Mouse (Mus musculus) skeletal muscle tissue, postnatal 0 days (tissue): ENCODE measurements around the gene Lce1c. TPM values are rescaled to one million over a fixed set of nuclear protein-coding genes. Genes with fewer than 3 reads are reported as not detected.

ENCODE experiments used
- polyA plus RNA-seq: library from polyadenylated mRNA; unstranded; fragments of >200 nt; fragmentation: Nextera tagmentation; extraction: Ambion mirVana; gene quantifications from 2 replicates; pipeline ENCODE4 v1.2.1, GENCODE M21; 2015

The Lce1c gene
- polyA plus RNA-seq = 19.1 TPM in 1 of 2 replicates, not detected in the other

GRCm38 (mm10) chr3:92678947-92679346, at the start of gene Lce1c:
Gene Lce1c, plus strand, starts transcription at chr3:92679247.

GRCm38 (mm10) chr3:92648207-92648606, 30.8 kb upstream of the Lce1c start, which contains the start of gene Lce1a1:
Gene Lce1a1, minus strand, starts transcription at chr3:92648307.

GRCm38 (mm10) chr3:92656826-92657225, 22.2 kb upstream of the Lce1c start, which contains the start of gene Lce1b:
Gene Lce1b, minus strand, starts transcription at chr3:92656926.

GRCm38 (mm10) chr3:92670215-92670614, 8.8 kb upstream of the Lce1c start, which contains the start of gene Lce1a2:
Gene Lce1a2, minus strand, starts transcription at chr3:92670315.

GRCm38 (mm10) chr3:92687110-92687509, 8.1 kb downstream of the Lce1c start, which contains the start of gene Lce1d:
Gene Lce1d, minus strand, starts transcription at chr3:92687210.

GRCm38 (mm10) chr3:92708974-92709373, 29.9 kb downstream of the Lce1c start, which contains the start of gene Lce1e:
Gene Lce1e, minus strand, starts transcription at chr3:92709074.

GRCm38 (mm10) chr3:92720250-92720649, 41.2 kb downstream of the Lce1c start, which contains the start of gene Lce1f:
Gene Lce1f, minus strand, starts transcription at chr3:92720350.

Other genes with a start within 250 kb of the Lce1c start
- 8.4 and 11.3 TPM in 2 replicates for gene Gm9774, start 249.8 kb upstream of the Lce1c start, polyA plus RNA-seq
- gene Sprr2k, start 246.7 kb upstream of the Lce1c start, polyA plus RNA-seq = not detected in 2 replicates
- gene Sprr1b, start 240.5 kb upstream of the Lce1c start, polyA plus RNA-seq = 2.6 TPM in 1 of 2 replicates, not detected in the other
- gene Sprr3, start 220.5 kb upstream of the Lce1c start, polyA plus RNA-seq = not detected in 2 replicates
- gene Sprr1a, start 193.4 kb upstream of the Lce1c start, polyA plus RNA-seq = not detected in 2 replicates
- gene Sprr4, start 178.8 kb upstream of the Lce1c start, polyA plus RNA-seq = not detected in 2 replicates
- not detected in 2 replicates for gene 2310046K23Rik, start 144.7 kb upstream of the Lce1c start, polyA plus RNA-seq
- gene Ivl, start 105.5 kb upstream of the Lce1c start, polyA plus RNA-seq = 4.4 TPM in 1 of 2 replicates, not detected in the other
- not detected in 2 replicates for gene Smcp, start 90.2 kb upstream of the Lce1c start, polyA plus RNA-seq
- not detected in 2 replicates for gene 2210017I01Rik, start 71.8 kb upstream of the Lce1c start, polyA plus RNA-seq
- 3.9 TPM in 1 of 2 replicates, not detected in the other for gene Lce6a, start 57.6 kb upstream of the Lce1c start, polyA plus RNA-seq
- 10.0 TPM in 1 of 2 replicates, not detected in the other for gene Lce1a1, start 30.9 kb upstream of the Lce1c start, polyA plus RNA-seq
- 4.4 TPM in 1 of 2 replicates, not detected in the other for gene Lce1b, start 22.3 kb upstream of the Lce1c start, polyA plus RNA-seq
- 22.2 TPM in 1 of 2 replicates, not detected in the other for gene Lce1a2, start 8.9 kb upstream of the Lce1c start, polyA plus RNA-seq
- gene Lce1d, start 8.0 kb downstream of the Lce1c start, polyA plus RNA-seq = 4.5 TPM in 1 of 2 replicates, not detected in the other
- gene Lce1e, start 29.8 kb downstream of the Lce1c start, polyA plus RNA-seq = 9.5 TPM in 1 of 2 replicates, not detected in the other
- 9.6 TPM in 1 of 2 replicates, not detected in the other for gene Lce1f, start 41.1 kb downstream of the Lce1c start, polyA plus RNA-seq
- not detected in 2 replicates for gene Gm38119, start 59.8 kb downstream of the Lce1c start, polyA plus RNA-seq
- 5.5 TPM in 1 of 2 replicates, not detected in the other for gene Lce1g, start 73.1 kb downstream of the Lce1c start, polyA plus RNA-seq
- gene Lce1h, start 85.8 kb downstream of the Lce1c start, polyA plus RNA-seq = 5.9 TPM in 1 of 2 replicates, not detected in the other
- 12.5 TPM in 1 of 2 replicates, not detected in the other for gene Lce1i, start 99.7 kb downstream of the Lce1c start, polyA plus RNA-seq
- gene Lce1j, start 111.3 kb downstream of the Lce1c start, polyA plus RNA-seq = 3.5 TPM in 1 of 2 replicates, not detected in the other
- 2.4 TPM in 1 of 2 replicates, not detected in the other for gene Lce1k, start 128.6 kb downstream of the Lce1c start, polyA plus RNA-seq
- 3.5 TPM in 1 of 2 replicates, not detected in the other for gene Kprp, start 148.0 kb downstream of the Lce1c start, polyA plus RNA-seq
- 8.8 TPM in 1 of 2 replicates, not detected in the other for gene Lce1l, start 172.0 kb downstream of the Lce1c start, polyA plus RNA-seq
- 8.3 TPM in 1 of 2 replicates, not detected in the other for gene 2310050C09Rik, start 191.0 kb downstream of the Lce1c start, polyA plus RNA-seq
- not detected in 2 replicates for gene Lce3a, start 247.0 kb downstream of the Lce1c start, polyA plus RNA-seq